Mouse (Mus musculus) liver, postnatal 0 days (tissue): ENCODE results near the gene Edem1.

Experiments
- CTCF ChIP-seq: sonication (generic); IDR thresholded peaks from 2 replicates; pipeline ENCODE4 v1.5.1; 2016; ENCODE audit warnings: antibody characterized with exemption, low read depth
- EP300 ChIP-seq: IDR thresholded peaks from 2 replicates; pipeline ENCODE4 v1.6.1; 2016; ENCODE audit warnings: antibody characterized with exemption, low read depth, mild to moderate bottlenecking

DNA sequence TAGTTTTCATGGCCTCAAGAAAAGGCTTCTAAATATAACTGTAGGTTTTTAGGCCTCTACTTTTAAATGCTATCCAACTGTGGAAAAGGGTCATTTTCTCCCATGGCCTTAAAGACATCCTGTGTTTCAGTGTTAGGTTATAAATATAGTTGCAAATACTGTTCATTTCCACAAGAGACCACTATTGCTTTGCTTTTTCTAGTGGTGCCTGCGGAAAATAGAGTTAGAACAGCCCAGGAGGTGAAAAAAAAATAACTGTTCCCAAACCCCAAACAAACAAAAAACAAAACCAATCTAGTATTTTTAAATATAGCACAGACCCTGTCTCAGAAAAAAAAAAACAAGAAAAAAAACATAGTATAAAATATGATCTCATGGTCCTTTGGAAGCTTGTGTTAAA, 46.9 kb downstream of the Edem1 start:
- TF ChIP-seq EP300 (no peak), CTCF (no peak)
